Mouse (Mus musculus) kidney, embryonic 14.5 days (tissue): Measurements from ENCODE around the gene Vmn2r100. TPM values are rescaled to one million over a fixed set of nuclear protein-coding genes. Genes with fewer than 3 reads are reported as not detected.

Experiments
- ATAC-seq: fragments of 200-750 bp; cut with Nextera tagmentation; 2 replicates; pipeline ENCODE4 v1.8.0; 2017; ENCODE audit warnings: moderate number of reproducible peaks, mild to moderate bottlenecking, moderate TSS enrichment, moderate library complexity; ENCODE audit not compliant: low FRiP score, low TSS enrichment
- H3K27ac ChIP-seq: fragments of 300-500 bp; sonication (generic); 2 replicates; pipeline ENCODE4 v1.5.1; 2014; ENCODE audit warnings: low read depth, mild to moderate bottlenecking, low read length, moderate library complexity, mixed read lengths
- H3K27me3 ChIP-seq: fragments of 300-500 bp; sonication (generic); 2 replicates; pipeline ENCODE4 v1.6.1; 2014; ENCODE audit warnings: mild to moderate bottlenecking, low read length; ENCODE audit not compliant: control insufficient read depth, insufficient read depth
- H3K36me3 ChIP-seq: fragments of 300-500 bp; sonication (generic); 2 replicates; pipeline ENCODE4 v1.6.1; 2014; ENCODE audit warnings: low read length, mixed read lengths; ENCODE audit not compliant: control insufficient read depth, insufficient read depth
- H3K4me1 ChIP-seq: fragments of 300-500 bp; sonication (generic); 2 replicates; pipeline ENCODE4 v1.6.1; 2014; ENCODE audit warnings: low read length, mixed read lengths; ENCODE audit not compliant: control insufficient read depth, insufficient read depth
- H3K4me2 ChIP-seq: fragments of 300-500 bp; sonication (generic); replicated peaks from 2 replicates; pipeline ENCODE4 v1.6.1; 2014; ENCODE audit warnings: low read depth, mild to moderate bottlenecking, low read length
- H3K4me3 ChIP-seq: fragments of 300-500 bp; sonication (generic); 2 replicates; pipeline ENCODE4 v1.5.1; 2014; ENCODE audit warnings: mild to moderate bottlenecking, low read length
- H3K9ac ChIP-seq: fragments of 300-500 bp; sonication (generic); 2 replicates; pipeline ENCODE4 v1.6.1; 2014; ENCODE audit warnings: low read depth, mild to moderate bottlenecking, low read length, moderate library complexity
- H3K9me3 ChIP-seq: fragments of 300-500 bp; sonication (generic); 2 replicates; pipeline ENCODE4 v1.6.1; 2016; ENCODE audit warnings: low read length; ENCODE audit not compliant: control insufficient read depth
- polyA plus RNA-seq: library from polyadenylated mRNA; unstranded; fragments of >200 nt; fragmentation: Nextera tagmentation; extraction: Ambion mirVana; gene quantifications from 2 replicates; pipeline ENCODE4 v1.2.1, GENCODE M21; 2014

Gene Vmn2r100
- polyA plus RNA-seq, result not detected in 2 replicates

GRCm38 (mm10) chr17:19504432-19504831 lies at the start of gene Vmn2r100:
TSS of gene Vmn2r100 (plus strand) at chr17:19504732.
- ATAC-seq, result no peak
- H3K27ac ChIP-seq, result no peak within 1 kb of the TSS

GRCm38 (mm10) chr17:19482866-19483265 lies 21.7 kb upstream of the Vmn2r100 start:
- no peaks in the 10 kb centered on the region for H3K36me3 ChIP-seq
- H3K27me3 ChIP-seq, result no peaks in the 10 kb centered on the region
- no peaks in the 10 kb centered on the region for H3K4me1 ChIP-seq
- no peak for ATAC-seq
- no peak overlapping the region for H3K27ac ChIP-seq
- H3K4me3 ChIP-seq, result no peak overlapping the region
- no peak overlapping the region for H3K9ac ChIP-seq
- H3K9me3 ChIP-seq, result 0 out of 2 replicates have a peak, but pooled peaks cover 2% of the 10 kb centered on the region
- no peak overlapping the region for H3K4me2 ChIP-seq

More at GRCm38 (mm10) chr17:19504432-19504831, at the start of gene Vmn2r100:
- no peak within 1 kb of the TSS for H3K4me2 ChIP-seq
- H3K36me3 ChIP-seq, result no peaks in the 10 kb centered on the region
- no peaks in the 10 kb centered on the region for H3K4me1 ChIP-seq
- no peaks in the 10 kb centered on the region for H3K9me3 ChIP-seq
- no peak within 1 kb of the TSS for H3K4me3 ChIP-seq
- no peaks in the 10 kb centered on the region for H3K27me3 ChIP-seq
- no peak within 1 kb of the TSS for H3K9ac ChIP-seq

- no peak within 1 kb of the TSS for H3K4me3 ChIP-seq
- H3K4me1 ChIP-seq, result no peaks in the 10 kb centered on the region
- no peak within 1 kb of the TSS for H3K9ac ChIP-seq
- H3K4me2 ChIP-seq, result no peak within 1 kb of the TSS
- H3K36me3 ChIP-seq, result no peaks in the 10 kb centered on the region
- no peaks in the 10 kb centered on the region for H3K27me3 ChIP-seq
- no peak for ATAC-seq
- H3K27ac ChIP-seq, result no peak within 1 kb of the TSS
- H3K9me3 ChIP-seq, result 0 out of 2 replicates have a peak, but pooled peaks cover 2% of the 10 kb centered on the region
Observed at GRCm38 (mm10) chr17:19576927-19577326, 72.4 kb downstream of the Vmn2r100 start, which contains the start of gene Vmn2r101. TSS of gene Vmn2r101 (plus strand) at chr17:19577227.

Other genes with a start within 250 kb of the Vmn2r100 start
- gene Vmn2r99, start 142.8 kb upstream of the Vmn2r100 start, polyA plus RNA-seq, result not detected in 2 replicates
- gene Vmn2r101, start 72.5 kb downstream of the Vmn2r100 start, polyA plus RNA-seq, result not detected in 2 replicates
- not detected in 2 replicates for gene Vmn2r102, start 155.6 kb downstream of the Vmn2r100 start, polyA plus RNA-seq